Mouse (Mus musculus): Measurements from ENCODE around the gene Minos1.

Gene Minos1

GRCm38 (mm10) chr4:139092356-139093195 is 38.3 kb downstream of the Minos1 start, which contains the start of gene Nbl1:
Gene Nbl1 (minus strand): TSS chr4:139092993.
- DNase-seq = no peak

GRCm38 (mm10) chr4:139091478-139092355 is 39.2 kb downstream of the Minos1 start:
- DNase-seq = no peak

DNA sequence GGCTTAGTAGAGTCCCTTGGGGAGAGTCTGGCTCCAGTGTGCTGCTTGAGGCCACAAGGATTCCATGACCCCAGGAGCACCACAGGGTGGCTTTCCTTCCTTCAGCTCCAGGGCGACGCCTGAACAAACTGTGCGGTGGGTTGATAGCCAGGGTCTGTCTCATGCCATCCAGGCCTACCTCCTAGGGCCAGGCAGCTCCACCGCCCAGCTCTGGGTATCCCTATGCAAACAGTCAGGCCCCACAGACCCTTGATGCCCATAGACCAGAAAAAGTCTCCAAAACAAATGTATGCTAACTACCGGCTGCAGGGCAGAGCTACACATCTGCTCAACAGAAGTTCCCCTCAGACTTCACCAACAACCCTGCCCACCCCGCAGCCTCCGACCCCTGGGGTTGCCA is 39.8 kb downstream of the Minos1 start:
- no peak for DNase-seq

GRCm38 (mm10) chr4:139090303-139090940 is 40.5 kb downstream of the Minos1 start:
- no peak for DNase-seq

- no peak for DNase-seq
These were observed 41.8 kb downstream of the Minos1 start for GRCm38 (mm10) chr4:139088982-139089671.

DNA sequence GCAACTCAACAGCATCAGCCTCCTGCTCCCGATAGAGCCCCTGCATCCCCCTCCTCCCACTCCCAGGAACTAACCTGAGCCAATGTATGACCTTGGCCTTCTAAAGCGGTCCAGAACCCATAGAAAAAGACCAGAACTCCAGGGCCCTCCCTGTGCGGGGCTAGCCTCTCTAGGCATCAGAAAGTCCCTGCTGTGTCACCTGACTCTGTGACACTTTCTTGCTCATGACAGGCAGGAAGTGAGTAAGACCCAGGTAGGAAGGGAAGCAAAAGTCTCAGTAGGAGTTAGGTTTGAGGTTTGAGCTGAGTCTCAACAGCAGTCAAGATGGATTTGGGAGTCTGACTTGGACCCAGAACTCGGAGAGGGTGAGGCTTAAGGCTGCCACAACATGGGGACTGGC is 43.9 kb downstream of the Minos1 start:
- no peak for DNase-seq

DNA sequence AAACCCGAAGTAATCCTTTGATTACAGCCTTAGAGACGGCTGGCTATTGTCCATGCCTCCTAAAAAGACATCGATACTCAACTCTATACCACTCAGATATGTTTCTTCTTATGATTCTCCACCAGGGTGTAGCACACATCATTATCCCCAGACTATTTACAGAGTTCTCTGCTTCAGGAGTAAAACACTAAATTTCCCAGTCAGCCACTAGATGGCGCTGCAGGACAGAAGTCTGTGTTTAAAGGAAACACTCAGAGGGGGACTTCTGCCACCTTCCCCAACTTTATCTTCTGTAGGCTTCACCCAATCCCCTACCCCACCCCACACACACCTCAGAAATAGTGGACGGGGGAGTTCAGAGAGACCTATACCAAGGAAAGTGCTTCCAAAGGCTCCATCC is 44.9 kb downstream of the Minos1 start:
- peak; percentile 82 for DNase-seq

GRCm38 (mm10) chr4:139085337-139085736 is 45.6 kb downstream of the Minos1 start:
- no peak for DNase-seq

DNA sequence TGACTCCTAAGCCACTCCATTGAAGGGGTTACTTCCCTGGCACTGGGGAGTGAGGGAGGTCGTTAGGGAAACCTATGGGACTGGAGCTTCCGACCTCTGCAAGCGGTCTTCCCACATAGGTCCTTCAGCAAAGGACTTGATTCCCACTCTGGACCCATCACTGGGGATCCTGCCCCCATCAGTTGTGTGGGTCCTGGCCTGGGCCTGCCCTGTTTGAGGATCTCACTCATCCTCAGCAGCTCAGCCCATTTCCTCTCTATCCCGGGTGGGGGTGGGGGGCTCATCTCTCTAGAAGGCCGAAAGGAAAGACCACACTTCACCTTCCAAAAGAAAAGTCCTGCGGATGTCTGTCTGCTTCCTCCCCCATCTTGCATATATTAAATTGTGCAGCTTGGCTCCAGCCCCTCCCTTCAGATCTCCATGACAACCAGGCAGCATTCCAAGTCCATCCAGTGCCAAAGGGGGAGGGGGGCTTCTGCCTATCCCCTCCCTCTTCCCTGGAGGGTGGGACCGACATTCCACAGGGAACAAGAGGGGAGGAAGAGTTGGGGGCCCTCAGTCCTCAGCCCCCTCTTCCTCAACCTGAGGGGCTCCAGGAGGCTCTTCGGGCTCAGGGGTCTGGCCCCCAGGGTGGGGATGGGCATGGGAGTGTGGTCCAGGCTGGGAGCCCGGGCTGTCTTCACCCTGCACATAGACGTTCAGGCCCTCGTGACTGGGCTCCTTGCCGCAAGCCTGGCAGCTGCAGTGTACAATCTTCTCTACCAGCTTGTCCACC is 47.9 kb downstream of the Minos1 start:
- DNase-seq = no peak

DNA sequence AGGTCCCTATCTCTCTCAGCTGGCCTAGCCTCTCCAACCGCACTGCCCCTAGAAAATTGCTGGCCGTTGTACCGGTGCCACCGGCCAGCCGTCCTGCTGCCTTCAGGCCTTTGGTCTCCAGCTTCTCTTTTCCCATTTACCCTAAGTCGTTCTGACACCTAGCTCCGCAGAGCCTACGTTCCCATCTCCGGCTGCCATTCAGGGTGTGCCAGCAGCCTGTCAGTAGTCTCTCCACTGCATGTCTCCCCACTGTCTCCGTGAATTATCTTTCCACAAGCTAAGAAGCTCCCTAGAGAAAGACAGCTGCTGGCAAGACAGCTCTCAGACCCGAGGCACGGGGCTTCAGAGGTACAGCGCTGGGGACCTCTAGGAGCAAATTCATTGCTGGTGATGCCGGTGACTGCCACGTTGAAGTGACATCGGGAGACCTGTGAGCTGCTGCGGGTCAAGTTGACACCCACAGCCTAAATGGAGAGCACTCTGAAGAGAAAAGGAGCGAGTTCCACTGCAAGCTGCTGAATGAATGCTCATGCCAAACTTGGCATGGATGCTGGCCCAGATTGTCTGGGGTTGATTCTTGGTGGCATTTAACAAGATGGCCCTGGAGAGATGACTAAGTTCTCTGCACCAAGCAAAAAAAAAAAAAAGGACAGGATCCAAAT is 49.5 kb downstream of the Minos1 start:
- peak; percentile 38 for DNase-seq

DNA sequence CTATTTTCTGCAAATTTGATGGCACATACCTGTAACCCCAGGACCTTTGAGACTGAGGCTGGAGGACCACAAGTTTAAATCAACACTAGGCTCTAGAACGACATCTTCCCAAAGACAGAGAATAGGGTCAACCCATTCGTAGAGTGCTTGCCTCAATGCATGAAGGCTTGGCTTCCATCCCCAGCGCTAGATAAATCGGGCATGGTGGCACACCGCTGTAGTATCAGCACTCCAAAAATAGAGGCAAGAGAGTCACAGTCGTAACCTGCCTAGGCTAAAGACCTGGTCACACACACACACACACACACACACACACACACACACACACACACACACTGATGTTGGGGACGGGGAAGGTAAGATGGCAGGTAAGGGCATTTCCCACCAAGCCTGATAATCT is 50.7 kb downstream of the Minos1 start:
- no peak for DNase-seq

DNA sequence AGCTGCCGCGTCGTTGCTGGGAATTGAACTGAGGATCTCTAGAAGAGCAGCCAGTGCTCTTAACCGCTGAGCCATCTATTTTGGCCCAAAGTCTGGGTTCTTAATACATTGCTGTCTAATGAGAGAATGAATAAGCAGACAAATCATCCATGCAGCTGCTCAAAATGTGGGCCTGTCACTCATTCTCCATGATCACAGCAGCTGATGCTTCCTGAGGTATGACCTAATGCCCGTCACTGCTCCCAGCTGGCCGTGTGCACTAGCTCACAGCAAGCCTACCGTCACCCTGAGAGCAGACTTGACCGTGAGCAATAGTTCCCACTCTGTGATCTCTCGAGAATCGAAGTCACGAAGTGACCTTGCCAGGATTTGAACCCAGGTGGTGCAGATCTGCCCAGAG is 51.5 kb downstream of the Minos1 start:
- no peak for DNase-seq

GRCm38 (mm10) chr4:139078726-139079125 is 52.2 kb downstream of the Minos1 start:
- no peak for DNase-seq

DNA sequence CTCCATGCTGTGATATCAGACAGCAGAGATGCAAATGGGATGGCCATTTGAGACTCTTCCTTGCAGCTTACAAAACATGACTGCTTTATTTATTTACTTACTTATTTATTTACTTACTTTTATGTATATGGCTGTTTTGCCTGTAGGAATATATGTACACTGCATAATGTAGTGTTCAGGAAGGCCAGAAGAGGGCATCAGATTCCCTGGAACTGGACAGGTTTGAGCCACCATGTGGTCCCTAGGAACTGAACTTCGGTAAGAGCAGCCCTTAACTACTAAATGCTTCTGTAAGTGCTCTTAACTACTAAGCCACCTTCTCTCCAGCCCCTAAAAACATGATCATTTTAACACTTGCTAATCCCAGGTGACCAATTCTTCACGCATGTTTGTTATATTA is 52.6 kb downstream of the Minos1 start:
- no peak for DNase-seq

DNA sequence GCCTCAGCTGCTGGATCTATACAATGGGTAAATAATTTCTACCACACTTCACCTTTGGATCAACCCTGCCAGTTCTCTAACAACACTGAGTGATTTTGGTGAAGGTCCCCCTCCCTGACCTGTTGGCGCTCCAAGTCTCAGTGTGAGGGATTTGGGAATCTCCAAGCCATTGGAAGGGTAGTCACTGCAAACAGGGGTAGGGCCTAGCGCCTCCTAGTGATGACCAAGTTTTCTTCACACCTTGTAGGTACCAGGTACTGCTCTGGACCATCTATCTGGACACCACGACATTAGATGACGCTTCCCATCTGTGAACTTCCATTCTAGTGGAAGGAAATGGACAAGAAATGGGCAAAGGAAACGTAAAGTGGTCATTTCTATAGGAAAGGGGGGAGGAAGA is 55.0 kb downstream of the Minos1 start:
- DNase-seq = no peak

DNA sequence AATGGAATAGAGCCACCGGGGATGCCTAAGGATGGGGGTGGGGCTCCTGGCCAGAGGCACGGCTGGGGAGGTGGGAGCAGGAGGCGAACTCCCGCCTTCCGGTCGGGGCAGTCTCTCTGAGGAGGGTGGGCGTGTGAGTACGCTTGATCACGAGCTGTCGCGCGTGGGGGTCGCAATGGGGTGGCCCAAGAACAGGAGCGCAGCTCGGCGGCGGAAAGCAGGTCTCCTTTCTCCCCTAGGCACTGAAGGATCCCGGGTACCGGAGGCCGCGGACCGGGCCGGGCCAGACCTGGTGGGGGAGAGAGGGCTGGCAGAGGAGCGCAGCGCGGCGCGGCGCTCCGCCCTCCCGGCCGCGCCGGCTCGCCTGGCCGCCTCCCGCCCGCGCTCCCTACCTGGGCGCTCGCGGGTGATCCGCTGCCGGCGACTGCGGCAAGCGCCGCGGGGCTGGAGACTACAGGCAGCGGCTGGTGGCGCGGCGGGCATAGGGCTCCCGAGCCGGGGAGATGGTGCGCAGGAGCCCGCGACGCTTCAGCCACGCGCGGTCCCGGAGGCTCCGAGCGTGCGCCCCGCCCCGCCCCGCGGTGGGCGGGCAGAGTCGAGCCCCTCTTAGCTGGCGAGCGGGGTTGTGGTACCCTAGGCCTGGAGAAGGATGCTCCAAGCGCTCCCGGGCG is 55.7 kb downstream of the Minos1 start, which contains the start of gene Htr6:
TSS of gene Htr6 (minus strand) at position 530 of the 671 bp plus-strand sequence.
- no peak for DNase-seq

DNA sequence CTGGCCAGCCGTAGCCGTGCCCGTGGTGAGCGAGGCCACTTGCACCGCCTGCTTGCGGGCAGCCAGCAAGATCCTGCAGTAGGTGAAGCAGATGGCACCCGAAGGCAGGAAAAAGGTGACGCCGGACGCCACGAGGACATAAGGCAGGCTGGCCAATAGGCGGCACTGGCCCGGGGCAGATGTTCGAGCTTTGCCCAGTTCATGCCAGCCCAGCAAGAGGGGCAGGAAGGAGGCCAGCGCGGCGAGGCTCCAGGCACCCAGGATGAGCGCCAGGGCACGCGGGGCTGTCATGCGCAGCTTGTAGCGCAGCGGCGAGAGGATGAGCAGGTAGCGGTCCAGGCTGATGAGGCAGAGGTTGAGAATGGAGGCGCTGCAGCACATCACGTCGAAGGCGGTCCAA is 56.9 kb downstream of the Minos1 start:
- DNase-seq = no peak

DNA sequence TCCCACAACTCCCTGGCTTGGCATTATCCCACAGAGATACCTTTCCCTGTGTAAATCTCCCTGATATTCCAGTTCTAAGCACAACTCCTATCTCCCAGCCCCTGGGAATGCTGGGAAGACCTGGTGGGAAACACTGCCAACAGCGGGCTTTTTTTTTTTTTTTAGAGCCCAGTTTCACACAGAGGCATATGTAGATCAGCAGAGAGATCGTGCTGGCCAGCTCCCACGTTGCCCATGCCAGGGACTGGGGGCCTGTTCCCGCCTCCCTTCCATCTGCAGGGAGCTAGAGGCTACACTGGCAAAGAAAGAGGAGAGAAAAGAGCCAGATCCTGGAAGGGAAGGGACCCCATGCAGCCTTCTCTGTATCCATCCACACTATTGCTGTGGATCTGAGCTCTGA is 62.6 kb downstream of the Minos1 start:
- no peak for DNase-seq

- no peak for DNase-seq
These were observed 66.1 kb downstream of the Minos1 start for GRCm38 (mm10) chr4:139064831-139065230.

DNA sequence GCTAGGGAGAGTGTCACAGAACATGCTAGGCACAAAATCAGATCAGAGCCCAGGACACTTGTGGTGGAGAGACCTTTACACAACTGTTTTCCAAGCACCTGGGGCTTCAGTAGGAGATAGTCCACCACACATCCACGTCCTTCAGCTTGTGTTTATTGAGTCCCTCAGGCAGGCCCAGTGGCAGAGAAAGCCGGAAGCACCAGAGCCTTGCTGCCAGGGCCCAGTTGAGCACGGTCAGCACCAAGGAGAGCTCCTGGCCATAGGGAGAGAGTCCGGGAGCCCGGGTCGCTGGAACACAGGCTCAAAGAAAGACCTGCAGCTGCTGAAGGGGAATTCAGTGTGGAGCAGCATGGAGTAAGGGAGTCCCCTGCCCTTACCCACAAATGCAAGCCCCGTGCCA is 71.3 kb downstream of the Minos1 start:
- no peak for DNase-seq

DNA sequence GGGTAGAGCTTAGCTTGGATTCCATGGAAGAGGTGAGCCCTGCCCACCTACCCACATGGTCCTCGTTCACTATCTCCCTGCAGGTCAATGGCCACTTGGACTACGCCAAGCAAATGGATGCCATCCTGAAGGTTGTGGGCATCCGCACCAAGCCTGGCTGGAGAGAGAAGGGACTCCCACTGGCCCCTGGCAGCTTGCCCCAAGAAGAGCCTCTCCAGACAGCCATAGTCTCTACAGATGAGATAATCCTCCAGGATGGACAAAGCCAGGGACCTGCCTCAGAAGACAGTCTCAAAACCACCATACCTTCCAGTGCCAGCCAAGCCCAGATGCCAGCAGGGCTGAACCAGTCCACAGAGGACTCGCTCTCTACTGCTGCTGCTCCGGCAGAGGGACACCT is 72.9 kb downstream of the Minos1 start:
- no peak for DNase-seq
